Comparison of ENCODE assay signal across 11 mouse cellular contexts in the genomic region with DNA sequence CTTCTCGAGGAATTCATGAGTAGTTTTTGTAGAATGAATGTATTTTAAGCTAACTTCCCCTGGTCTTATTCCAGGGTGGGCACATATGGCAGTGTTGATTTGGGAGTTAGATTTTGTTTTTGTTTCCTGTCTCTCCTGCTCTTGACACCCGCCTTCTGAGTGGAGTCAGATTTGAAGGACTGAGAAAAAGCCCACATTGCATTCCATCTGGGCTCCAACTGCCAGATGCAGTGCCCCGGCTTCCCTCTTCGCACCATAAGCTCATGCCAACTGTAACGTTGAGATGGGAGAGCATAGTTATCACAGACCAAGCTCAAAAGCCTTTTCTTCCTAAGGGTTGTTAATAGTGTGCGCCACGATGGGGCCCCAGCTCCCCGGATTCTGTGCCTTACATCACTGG. TPM values are rescaled to one million over a fixed set of nuclear protein-coding genes. Genes with fewer than 3 reads are reported as not detected.
DNase-seq lines count a peak whose midpoint lies in the region; ATAC-seq and TF ChIP-seq lines count a peak whose summit lies in the region.
"Had no signal": no experiment of that assay in that cellular context is flagged by ENCODE, and none has a peak within 500 bp of the region (broad histone marks: within the 10 kb centered on the region; RNA-seq: fewer than 3 reads in every experiment).

No protein-coding gene starts in this region.

- H3K4me1 ChIP-seq in forebrain, embryonic 13.5 days: peaks cover 2% of the 10 kb centered on the region; the same call in 1 of the 2 replicates
- no peaks in the 10 kb centered on the region for H3K4me1 ChIP-seq in forebrain, embryonic 11.5 days (replicated peaks; ENCODE audit: control insufficient read depth, insufficient read depth, low read length)
- H3K4me1 ChIP-seq in embryonic facial prominence, embryonic 15.5 days: no peaks in the 10 kb centered on the region
- H3K4me1 ChIP-seq: stomach, embryonic 15.5 days had no signal

- no peak for TF ChIP-seq POLR2A in myocyte (IDR thresholded peaks at IDR 0.05; ENCODE audit: insufficient read length, low read depth)

- WGBS in forebrain, embryonic 13.5 days: 51% methylated on average over 8 of the region's 8 CpGs
- WGBS in forebrain, embryonic 11.5 days: 66% methylated on average over 8 of the region's 8 CpGs
- 42% methylated on average over 8 of the region's 8 CpGs for WGBS in embryonic facial prominence, embryonic 15.5 days

- no peak overlapping the region for H3K9ac ChIP-seq in forebrain, embryonic 13.5 days
- no peak overlapping the region for H3K9ac ChIP-seq in forebrain, embryonic 11.5 days (ENCODE audit: low read length)
- no peak overlapping the region for H3K9ac ChIP-seq in embryonic facial prominence, embryonic 15.5 days
- H3K9ac ChIP-seq: stomach, embryonic 15.5 days had no signal

- ATAC-seq in forebrain, embryonic 13.5 days: peak; percentile 90
- ATAC-seq in forebrain, embryonic 11.5 days (replicated peaks; ENCODE audit: low FRiP score): no peak
- ATAC-seq in embryonic facial prominence, embryonic 15.5 days (ENCODE audit: insufficient number of reproducible peaks, low FRiP score, low TSS enrichment, low read depth): no peak

- H3K79me2 ChIP-seq in myocyte (ENCODE audit: control insufficient read depth, insufficient read depth): no peaks in the 10 kb centered on the region

- H3K4me2 ChIP-seq in forebrain, embryonic 13.5 days: no peak overlapping the region
- no peak overlapping the region for H3K4me2 ChIP-seq in forebrain, embryonic 11.5 days (ENCODE audit: low read depth, low read length, severe bottlenecking)
- H3K4me2 ChIP-seq in embryonic facial prominence, embryonic 15.5 days (replicated peaks): 0 out of 2 replicates have a peak overlapping the region, but pooled peaks have one; percentile 1
- peak overlapping the region; percentile 27 for H3K4me2 ChIP-seq in myocyte (ENCODE audit: low read depth)
- H3K4me2 ChIP-seq: stomach, embryonic 15.5 days had no signal

- H3K27ac ChIP-seq in forebrain, embryonic 13.5 days: peak overlapping the region; percentile 64; the same call in 1 of the 2 replicates
- H3K27ac ChIP-seq in forebrain, embryonic 11.5 days (ENCODE audit: low read depth, low read length): no peak overlapping the region
- no peak overlapping the region for H3K27ac ChIP-seq in embryonic facial prominence, embryonic 15.5 days (replicated peaks)
- H3K27ac ChIP-seq: stomach, embryonic 15.5 days had no signal

- H3ac ChIP-seq in myocyte (ENCODE audit: control insufficient read depth, insufficient read length): no peak overlapping the region

- no peaks in the 10 kb centered on the region for H3K27me3 ChIP-seq in forebrain, embryonic 13.5 days
- H3K27me3 ChIP-seq in forebrain, embryonic 11.5 days (ENCODE audit: control insufficient read depth, insufficient read depth, low read length): no peaks in the 10 kb centered on the region
- no peaks in the 10 kb centered on the region for H3K27me3 ChIP-seq in embryonic facial prominence, embryonic 15.5 days
- H3K27me3 ChIP-seq in myocyte (ENCODE audit: control insufficient read depth, insufficient read depth, insufficient read length): no peaks in the 10 kb centered on the region
- H3K27me3 ChIP-seq: stomach, embryonic 15.5 days had no signal

- no peaks in the 10 kb centered on the region for H3K36me3 ChIP-seq in forebrain, embryonic 13.5 days (ENCODE audit: poor library complexity, severe bottlenecking)
- no peaks in the 10 kb centered on the region for H3K36me3 ChIP-seq in forebrain, embryonic 11.5 days (ENCODE audit: control insufficient read depth, insufficient read depth, low read length)
- H3K36me3 ChIP-seq in embryonic facial prominence, embryonic 15.5 days: no peaks in the 10 kb centered on the region
- H3K36me3 ChIP-seq in myocyte (ENCODE audit: control insufficient read depth, insufficient read depth): no peaks in the 10 kb centered on the region
- H3K36me3 ChIP-seq: stomach, embryonic 15.5 days had no signal

- H3K4me3 ChIP-seq in forebrain, embryonic 13.5 days: no peak overlapping the region
- no peak overlapping the region for H3K4me3 ChIP-seq in forebrain, embryonic 11.5 days (ENCODE audit: low read depth, low read length)
- H3K4me3 ChIP-seq in embryonic facial prominence, embryonic 15.5 days (replicated peaks): no peak overlapping the region
- no peak overlapping the region for H3K4me3 ChIP-seq in myocyte
- H3K4me3 ChIP-seq: stomach, embryonic 15.5 days had no signal

- DNase-seq in forebrain, embryonic 11.5 days (ENCODE audit: low spot score): no peak
- DNase-seq in layer of hippocampus, adult 9-10 months (ENCODE audit: low spot score): peak; percentile 48
- DNase-seq in thymus, postnatal 36 days: no peak
- DNase-seq in testis, postnatal 10 days (ENCODE audit: low spot score): no peak
- DNase-seq in gastrocnemius, postnatal 25 days: no peak

- H3K9me3 ChIP-seq in forebrain, embryonic 13.5 days (replicated peaks): no peaks in the 10 kb centered on the region; the same call in 1 of the 2 replicates
- no peaks in the 10 kb centered on the region for H3K9me3 ChIP-seq in forebrain, embryonic 11.5 days (ENCODE audit: control insufficient read depth, low read length)
- no peaks in the 10 kb centered on the region for H3K9me3 ChIP-seq in embryonic facial prominence, embryonic 15.5 days (replicated peaks)
- H3K9me3 ChIP-seq: stomach, embryonic 15.5 days had no signal

TF ChIP-seq in myocyte, 11 proteins besides CTCF, POLR2A, EP300 and RAD21:
- TF ChIP-seq TCF12 (IDR thresholded peaks at IDR 0.05; ENCODE audit: insufficient read depth, poor library complexity, severe bottlenecking) (no peak), CEBPB (IDR thresholded peaks at IDR 0.05; ENCODE audit: insufficient read depth, poor library complexity, severe bottlenecking) (no peak), MYOD1 (IDR thresholded peaks at IDR 0.05; ENCODE audit: control insufficient read depth in 1 of 3, insufficient read length in 2 of 3, low read depth in 2 of 3) (no peak), SRF (IDR thresholded peaks at IDR 0.05; ENCODE audit: control insufficient read depth, insufficient read length, low read depth) (no peak), REST (IDR thresholded peaks at IDR 0.05; ENCODE audit: insufficient read depth, insufficient read length) (no peak), USF1 (IDR thresholded peaks at IDR 0.05; ENCODE audit: low read depth) (no peak), E2F4 (IDR thresholded peaks at IDR 0.05; ENCODE audit: insufficient read depth) (no peak)

RNA-seq across cellular contexts. Expression of a gene that starts 5.9 kb away (rescaled TPM):
- polyA plus RNA-seq in forebrain, embryonic 13.5 days (2015; fragmentation: Nextera tagmentation; extraction: Ambion mirVana): 3.6 and 3.7 TPM in 2 replicates
- 3.2 and 4.2 TPM in 2 replicates for polyA plus RNA-seq in forebrain, embryonic 11.5 days (2014; fragmentation: Nextera tagmentation; extraction: Ambion mirVana)
- polyA plus RNA-seq in embryonic facial prominence, embryonic 15.5 days (2015; fragmentation: Nextera tagmentation; extraction: Ambion mirVana): 1.2 and 2.6 TPM in 2 replicates
- polyA plus RNA-seq in myocyte (2012; fragmentation: generic; extraction: Trizol): 0.14 TPM
- total RNA-seq in gastrocnemius, postnatal 25 days (2021): not detected
- total RNA-seq: gastrocnemius, postnatal 14 days had no signal
- polyA plus RNA-seq: large intestine, adult 2 months had no signal

Comparison
In these comparisons a context has a peak if more than half of its experiments do, and no peak if none do; other contexts are left out.
1. H3K4me2 ChIP-seq: peak in embryonic facial prominence, embryonic 15.5 days (single experiment) and myocyte (single experiment); none in forebrain, embryonic 13.5 days (single experiment) and forebrain, embryonic 11.5 days (single experiment).